9 mouse cellular contexts compared by ENCODE assay signal in the genomic region with DNA sequence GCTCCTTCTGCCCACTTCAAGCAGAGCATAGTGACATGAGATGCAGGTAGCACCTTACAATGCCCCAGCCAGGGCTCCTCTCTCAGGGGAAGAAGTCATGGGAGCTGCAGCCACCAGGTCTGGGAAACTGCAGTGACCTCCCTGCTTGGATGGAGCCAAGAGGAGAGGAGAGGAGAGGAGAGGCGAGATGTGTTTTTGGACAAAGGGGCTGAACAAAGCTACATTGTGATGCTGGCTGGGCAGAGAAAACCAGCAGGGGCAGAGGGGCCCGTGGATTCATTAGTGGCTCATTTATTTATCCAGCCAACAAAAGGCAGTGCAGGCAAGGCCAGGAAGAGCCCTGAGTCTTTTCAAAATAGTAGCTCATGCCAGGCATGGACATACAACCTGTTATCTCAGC. TPM values are rescaled to one million over a fixed set of nuclear protein-coding genes. Genes with fewer than 3 reads are reported as not detected.
DNase-seq lines count a peak whose midpoint lies in the region; ATAC-seq and TF ChIP-seq lines count a peak whose summit lies in the region.
"Had no signal": no experiment of that assay in that cellular context is flagged by ENCODE, and none has a peak within 500 bp of the region (broad histone marks: within the 10 kb centered on the region; RNA-seq: fewer than 3 reads in every experiment).

No protein-coding gene starts in this region.

- peak in 1 of 2 experiments; percentile 31 for DNase-seq in layer of hippocampus, adult 2 months (ENCODE audit: low spot score in 2 of 2)
- DNase-seq in layer of hippocampus, postnatal 36 days = no peak
- DNase-seq in embryo, embryonic 10 days (ENCODE audit: low spot score) = peak; percentile 57
- no peak for DNase-seq in left cerebral cortex, postnatal 14 days (ENCODE audit: low spot score in 2 of 2)
- DNase-seq in gastrocnemius, postnatal 10 days = no peak
- DNase-seq: gastrocnemius, postnatal 25 days had no signal

- TF ChIP-seq CTCF in layer of hippocampus, adult 2 months (conservative IDR thresholded peaks at IDR 0.05) = no peak

- no peaks in the 10 kb centered on the region for H3K27me3 ChIP-seq in hindbrain, embryonic 12.5 days
- H3K27me3 ChIP-seq in neural tube, embryonic 12.5 days (replicated peaks) = no peaks in the 10 kb centered on the region

- peak overlapping the region; percentile 95 for H3K27ac ChIP-seq in layer of hippocampus, adult 2 months
- H3K27ac ChIP-seq in hindbrain, embryonic 12.5 days = peak overlapping the region; percentile 85
- peak overlapping the region; percentile 38; the same call in 1 of the 2 replicates for H3K27ac ChIP-seq in neural tube, embryonic 12.5 days

- 0 out of 2 replicates have a peak overlapping the region, but pooled peaks have one; percentile 9 for H3K4me2 ChIP-seq in hindbrain, embryonic 12.5 days (replicated peaks)
- no peak overlapping the region for H3K4me2 ChIP-seq in neural tube, embryonic 12.5 days (replicated peaks)

- H3K36me3 ChIP-seq in hindbrain, embryonic 12.5 days = no peaks in the 10 kb centered on the region
- H3K36me3 ChIP-seq in neural tube, embryonic 12.5 days = no peaks in the 10 kb centered on the region

- peaks cover 51% of the 10 kb centered on the region for H3K4me1 ChIP-seq in hindbrain, embryonic 12.5 days
- peaks cover 43% of the 10 kb centered on the region for H3K4me1 ChIP-seq in neural tube, embryonic 12.5 days

- WGBS in hindbrain, embryonic 12.5 days = 4% methylated on average over 2 of the region's 2 CpGs
- WGBS in neural tube, embryonic 12.5 days = 0% methylated on average over 2 of the region's 2 CpGs

- no peaks in the 10 kb centered on the region for H3K9me3 ChIP-seq in hindbrain, embryonic 12.5 days (replicated peaks)
- no peaks in the 10 kb centered on the region for H3K9me3 ChIP-seq in neural tube, embryonic 12.5 days

- intact Hi-C loops in left cerebral cortex, postnatal 14 days (cut with DNase I) = no loop called here

- ATAC-seq in hindbrain, embryonic 12.5 days (ENCODE audit: low FRiP score) = peak; percentile 38; the same call in 1 of the 2 replicates
- ATAC-seq in neural tube, embryonic 12.5 days (ENCODE audit: low FRiP score, low read depth) = 0 out of 2 replicates have a peak, but pooled peaks have one; percentile 44
- no peak for ATAC-seq in megakaryocyte-erythroid progenitor cell, adult 5-6 weeks (replicated peaks; ENCODE audit: low FRiP score, low TSS enrichment, poor library complexity, severe bottlenecking)

- H3K9ac ChIP-seq in hindbrain, embryonic 12.5 days = 0 out of 2 replicates have a peak overlapping the region, but pooled peaks have one; percentile 27
- H3K9ac ChIP-seq in neural tube, embryonic 12.5 days = peak overlapping the region; percentile 26; the same call in 1 of the 2 replicates

- H3K4me3 ChIP-seq in layer of hippocampus, adult 2 months = no peak overlapping the region
- no peak overlapping the region for H3K4me3 ChIP-seq in hindbrain, embryonic 12.5 days
- no peak overlapping the region for H3K4me3 ChIP-seq in neural tube, embryonic 12.5 days

RNA-seq across cellular contexts. Expression of a gene that starts 50.5 kb away (rescaled TPM):
- 100 to 1,000 TPM; 230 to 231 TPM for total RNA-seq in layer of hippocampus, adult 2 months (2021)
- 100 to 1,000 TPM; 183 to 261 TPM for total RNA-seq in layer of hippocampus, postnatal 36 days (2021)
- 3.4 and 3.5 TPM in 2 replicates for polyA plus RNA-seq in hindbrain, embryonic 12.5 days (2016; fragmentation: Nextera tagmentation; extraction: Ambion mirVana)
- 3.7 and 5.7 TPM in 2 replicates for polyA plus RNA-seq in neural tube, embryonic 12.5 days (2016; fragmentation: Nextera tagmentation; extraction: Ambion mirVana)
- total RNA-seq in megakaryocyte-erythroid progenitor cell, adult 5-6 weeks (2014; fragmentation: Nextera tagmentation) = 5.4 and 11.9 TPM in 2 replicates
- 10.6 and 13.6 TPM in 2 replicates for total RNA-seq in megakaryocyte-erythroid progenitor cell, adult 5-6 weeks (2017)
- 10 to 100 TPM; 55.5 to 56.7 TPM for total RNA-seq in left cerebral cortex, postnatal 14 days (2021)
- total RNA-seq in gastrocnemius, postnatal 10 days (2021) = 100 to 1,000 TPM; 103 to 118 TPM

Comparison
In these comparisons a context has a peak if more than half of its experiments do, and no peak if none do; other contexts are left out.
1. H3K27ac ChIP-seq: peak in every context shown above with its lines; median percentile 95 in layer of hippocampus, adult 2 months; 85 in hindbrain, embryonic 12.5 days; 38 in neural tube, embryonic 12.5 days.